Mouse (Mus musculus): ENCODE results near the gene Sctr. TPM values are rescaled to one million over a fixed set of nuclear protein-coding genes. Genes with fewer than 3 reads are reported as not detected.
A peak's percentile ranks its signal among the peaks of the same experiment; 100 is the strongest.

Sctr gene
- polyA plus RNA-seq, 1 experiment from 2014 or later: 0.76 TPM

DNA sequence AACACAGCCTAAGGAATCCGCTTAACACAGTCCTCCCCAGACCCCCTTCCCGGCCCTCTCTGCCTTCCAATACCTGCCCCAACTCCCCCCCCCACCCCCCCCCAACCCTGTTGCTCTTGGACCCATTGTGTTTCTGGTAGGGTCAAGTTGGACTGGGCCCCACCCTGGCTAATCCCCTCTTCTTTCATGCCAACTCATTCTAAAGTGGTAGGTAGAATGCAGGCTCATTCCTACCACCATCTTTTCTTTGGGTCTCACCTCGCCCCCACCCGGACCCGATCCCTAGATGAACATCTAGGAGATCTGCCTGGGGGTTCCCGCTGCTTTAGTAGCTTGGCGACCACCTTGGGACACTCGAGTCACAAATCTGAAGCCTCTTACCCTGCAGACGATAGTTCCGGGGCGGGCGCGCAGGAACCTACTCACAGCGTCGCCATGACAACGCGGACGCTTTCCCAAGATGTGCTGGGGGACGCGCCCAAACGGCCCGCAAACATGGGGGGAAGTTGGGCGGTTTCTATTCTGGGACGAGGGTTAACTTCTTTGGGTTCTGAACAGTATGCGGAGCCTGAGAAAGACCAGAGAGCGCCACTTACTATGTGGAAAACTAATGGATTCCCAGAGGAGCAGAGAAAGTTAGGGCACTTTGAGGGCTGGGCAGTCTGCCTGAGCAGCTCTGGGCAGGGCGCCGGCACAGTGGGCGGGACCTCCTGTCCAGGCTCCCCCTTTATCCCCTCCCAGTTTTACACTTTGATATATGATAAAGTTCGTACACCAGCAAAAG, 9.7 kb upstream of the Sctr start, which contains the start of gene Cfap221:
Gene Cfap221 (minus strand): TSS at position 437 of the 784 bp plus-strand sequence.
- peak; percentile 91 for ATAC-seq
- H3K9ac ChIP-seq (ENCODE audit: low read depth, low read length): peak within 1 kb of the TSS; percentile 50
- no peaks in the 10 kb centered on the region for H3K9me3 ChIP-seq (ENCODE audit: control insufficient read depth, low read length)
- peak within 1 kb of the TSS; percentile 87 for H3K4me2 ChIP-seq (ENCODE audit: low read length)
- H3K27me3 ChIP-seq (replicated peaks; ENCODE audit: control insufficient read depth, insufficient read depth, low read length): no peaks in the 10 kb centered on the region
- H3K4me3 ChIP-seq (ENCODE audit: low read length): peak within 1 kb of the TSS; percentile 47
- H3K36me3 ChIP-seq (ENCODE audit: control insufficient read depth, insufficient read depth, low read length): no peaks in the 10 kb centered on the region
- H3K27ac ChIP-seq (ENCODE audit: low read depth, low read length): no peak within 1 kb of the TSS
- WGBS: 6% methylated on average over 30 of the region's 30 CpGs
- H3K4me1 ChIP-seq (ENCODE audit: control insufficient read depth, insufficient read depth, low read depth, low read length): no peaks in the 10 kb centered on the region; the same call in 1 of the 2 replicates

DNA sequence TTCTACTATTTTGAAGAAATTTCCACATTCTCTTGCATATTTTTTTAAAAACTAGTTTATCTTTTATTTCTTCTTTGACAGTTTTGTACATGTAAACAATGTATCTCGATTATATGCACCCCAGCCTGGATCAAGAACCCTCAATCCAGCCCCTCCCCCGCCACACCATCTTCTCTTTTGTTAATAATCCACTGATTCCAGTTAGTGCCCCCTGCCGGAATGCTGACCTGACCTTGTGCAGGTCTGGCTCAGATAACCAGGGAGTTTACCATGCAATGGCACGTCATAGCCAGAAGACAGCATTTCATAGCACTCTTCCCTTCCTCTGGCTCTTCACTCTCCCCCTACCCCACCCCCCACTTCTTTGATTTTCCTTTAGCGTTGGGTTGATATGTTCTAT, 9.1 kb upstream of the Sctr start:
- no peaks in the 10 kb centered on the region for H3K9me3 ChIP-seq (ENCODE audit: control insufficient read depth, low read length)
- H3K4me2 ChIP-seq (ENCODE audit: low read length): peak overlapping the region; percentile 87
- H3K36me3 ChIP-seq (ENCODE audit: control insufficient read depth, insufficient read depth, low read length): no peaks in the 10 kb centered on the region
- H3K27me3 ChIP-seq (replicated peaks; ENCODE audit: control insufficient read depth, insufficient read depth, low read length): no peaks in the 10 kb centered on the region
- H3K4me1 ChIP-seq (ENCODE audit: control insufficient read depth, insufficient read depth, low read depth, low read length): no peaks in the 10 kb centered on the region; the same call in 1 of the 2 replicates
- 27% methylated on average over 5 of the region's 5 CpGs for WGBS
- H3K27ac ChIP-seq (ENCODE audit: low read depth, low read length): no peak overlapping the region
- peak overlapping the region; percentile 47 for H3K4me3 ChIP-seq (ENCODE audit: low read length)
- no peak for ATAC-seq
- no peak overlapping the region for H3K9ac ChIP-seq (ENCODE audit: low read depth, low read length)

GRCm38 (mm10) chr1:120007851-120008588, 1.3 kb downstream of the Sctr start:
- Histone ChIP-seq H3K4me2 (ENCODE audit: low read length) (peak overlapping the region; percentile 82), H3K36me3 (ENCODE audit: control insufficient read depth, insufficient read depth, low read length) (no peaks in the 10 kb centered on the region), H3K9me3 (ENCODE audit: control insufficient read depth, low read length) (no peaks in the 10 kb centered on the region), H3K4me3 (ENCODE audit: low read length) (peak overlapping the region; percentile 45), H3K4me1 (ENCODE audit: control insufficient read depth, insufficient read depth, low read depth, low read length) (peaks cover 16% of the 10 kb centered on the region), H3K27me3 (replicated peaks; ENCODE audit: control insufficient read depth, insufficient read depth, low read length) (peaks cover 11% of the 10 kb centered on the region), H3K9ac (ENCODE audit: low read depth, low read length) (no peak overlapping the region; the same call in 1 of the 2 replicates), H3K27ac (ENCODE audit: low read depth, low read length) (no peak overlapping the region; the same call in 1 of the 2 replicates)
- 23% methylated on average over 11 of the region's 11 CpGs for WGBS
- peak; percentile 25; the same call in 1 of the 2 replicates for ATAC-seq

- Histone ChIP-seq H3K36me3 (ENCODE audit: control insufficient read depth, insufficient read depth, low read length) (no peaks in the 10 kb centered on the region), H3K27me3 (replicated peaks; ENCODE audit: control insufficient read depth, insufficient read depth, low read length) (peaks cover 7% of the 10 kb centered on the region), H3K4me1 (ENCODE audit: control insufficient read depth, insufficient read depth, low read depth, low read length) (peaks cover 7% of the 10 kb centered on the region), H3K27ac (ENCODE audit: low read depth, low read length) (no peak overlapping the region), H3K9ac (ENCODE audit: low read depth, low read length) (no peak overlapping the region), H3K4me2 (ENCODE audit: low read length) (no peak overlapping the region), H3K4me3 (ENCODE audit: low read length) (no peak overlapping the region), H3K9me3 (ENCODE audit: control insufficient read depth, low read length) (no peaks in the 10 kb centered on the region)
- ATAC-seq: no peak
- 79% methylated on average over 12 of the region's 12 CpGs for WGBS
These were observed 5.9 kb downstream of the Sctr start for GRCm38 (mm10) chr1:120012638-120013037.

DNA sequence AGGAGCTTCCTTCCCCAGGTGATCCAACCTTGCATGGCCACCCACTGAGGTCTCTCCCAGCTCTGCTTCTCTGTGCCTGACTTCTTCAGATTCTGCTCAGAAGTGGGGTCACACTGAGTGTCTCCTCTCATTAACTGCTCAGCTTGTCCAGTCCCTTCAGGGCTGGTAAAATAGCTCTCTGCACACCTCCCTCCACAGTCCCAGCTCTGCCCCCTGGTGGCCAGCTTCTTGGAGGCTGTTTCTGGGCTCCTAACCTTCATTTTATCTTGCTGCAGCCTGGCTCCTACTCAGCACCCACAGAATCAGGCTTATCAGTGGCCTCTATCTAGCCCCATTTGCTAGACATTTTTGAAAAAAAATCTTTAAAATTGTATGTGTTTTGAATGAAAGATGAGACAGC, 6.4 kb downstream of the Sctr start:
- no peak overlapping the region for H3K4me3 ChIP-seq (ENCODE audit: low read length)
- H3K9ac ChIP-seq (ENCODE audit: low read depth, low read length): no peak overlapping the region
- H3K36me3 ChIP-seq (ENCODE audit: control insufficient read depth, insufficient read depth, low read length): no peaks in the 10 kb centered on the region
- no peak overlapping the region for H3K27ac ChIP-seq (ENCODE audit: low read depth, low read length)
- no peaks in the 10 kb centered on the region for H3K9me3 ChIP-seq (ENCODE audit: control insufficient read depth, low read length)
- peaks cover 3% of the 10 kb centered on the region; the same call in 1 of the 2 replicates for H3K4me1 ChIP-seq (ENCODE audit: control insufficient read depth, insufficient read depth, low read depth, low read length)
- H3K27me3 ChIP-seq (replicated peaks; ENCODE audit: control insufficient read depth, insufficient read depth, low read length): peaks cover 2% of the 10 kb centered on the region; the same call in 1 of the 2 replicates
- no peak overlapping the region for H3K4me2 ChIP-seq (ENCODE audit: low read length)
- ATAC-seq: peak; percentile 48; the same call in 1 of the 2 replicates

DNA sequence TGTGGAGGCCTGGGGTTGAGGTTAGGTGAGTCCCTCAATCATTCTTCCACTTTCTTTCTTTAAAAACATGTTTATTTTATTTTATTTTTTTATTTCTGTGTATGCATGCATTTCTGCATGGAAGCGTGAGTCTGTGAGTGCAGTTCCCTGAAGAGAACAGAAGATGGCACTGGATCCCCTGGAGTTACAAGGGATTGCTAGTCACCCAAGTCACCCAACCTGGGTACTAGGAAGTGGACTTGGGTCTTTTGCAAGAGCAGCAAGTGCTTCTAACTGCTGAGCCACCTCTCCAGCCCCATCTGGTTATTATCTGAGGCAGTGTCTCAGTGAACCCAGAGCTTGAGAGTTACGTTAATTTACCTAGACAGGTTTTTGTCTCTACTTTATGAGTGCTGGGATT, 9.5 kb downstream of the Sctr start:
- Histone ChIP-seq H3K36me3 (ENCODE audit: control insufficient read depth, insufficient read depth, low read length) (no peaks in the 10 kb centered on the region), H3K27me3 (replicated peaks; ENCODE audit: control insufficient read depth, insufficient read depth, low read length) (no peaks in the 10 kb centered on the region), H3K9ac (ENCODE audit: low read depth, low read length) (no peak overlapping the region), H3K4me3 (ENCODE audit: low read length) (no peak overlapping the region), H3K9me3 (ENCODE audit: control insufficient read depth, low read length) (no peaks in the 10 kb centered on the region), H3K27ac (ENCODE audit: low read depth, low read length) (no peak overlapping the region), H3K4me1 (ENCODE audit: control insufficient read depth, insufficient read depth, low read depth, low read length) (no peaks in the 10 kb centered on the region), H3K4me2 (ENCODE audit: low read length) (no peak overlapping the region)
- 83% methylated on average over 2 of the region's 2 CpGs for WGBS
- no peak for ATAC-seq

- Histone ChIP-seq H3K4me3 (ENCODE audit: low read length) (no peak overlapping the region), H3K27me3 (replicated peaks; ENCODE audit: control insufficient read depth, insufficient read depth, low read length) (no peaks in the 10 kb centered on the region), H3K4me1 (ENCODE audit: control insufficient read depth, insufficient read depth, low read depth, low read length) (no peaks in the 10 kb centered on the region), H3K9me3 (ENCODE audit: control insufficient read depth, low read length) (no peaks in the 10 kb centered on the region), H3K9ac (ENCODE audit: low read depth, low read length) (no peak overlapping the region), H3K36me3 (ENCODE audit: control insufficient read depth, insufficient read depth, low read length) (no peaks in the 10 kb centered on the region), H3K27ac (ENCODE audit: low read depth, low read length) (no peak overlapping the region), H3K4me2 (ENCODE audit: low read length) (no peak overlapping the region)
- WGBS: 57% methylated on average over 3 of the region's 3 CpGs
- no peak for ATAC-seq
These were observed 12.2 kb downstream of the Sctr start for GRCm38 (mm10) chr1:120018900-120019299.

- no peaks in the 10 kb centered on the region for H3K9me3 ChIP-seq (ENCODE audit: control insufficient read depth, low read length)
- no peaks in the 10 kb centered on the region for H3K27me3 ChIP-seq (replicated peaks; ENCODE audit: control insufficient read depth, insufficient read depth, low read length)
- H3K27ac ChIP-seq (ENCODE audit: low read depth, low read length): no peak overlapping the region
- no peak for ATAC-seq
- no peak overlapping the region for H3K9ac ChIP-seq (ENCODE audit: low read depth, low read length)
- no peaks in the 10 kb centered on the region for H3K4me1 ChIP-seq (ENCODE audit: control insufficient read depth, insufficient read depth, low read depth, low read length)
- H3K4me3 ChIP-seq (ENCODE audit: low read length): no peak overlapping the region
- no peak overlapping the region for H3K4me2 ChIP-seq (ENCODE audit: low read length)
- WGBS: 93% methylated on average over 12 of the region's 12 CpGs
- H3K36me3 ChIP-seq (ENCODE audit: control insufficient read depth, insufficient read depth, low read length): no peaks in the 10 kb centered on the region
These were observed 12.7 kb downstream of the Sctr start for GRCm38 (mm10) chr1:120019428-120019827.

DNA sequence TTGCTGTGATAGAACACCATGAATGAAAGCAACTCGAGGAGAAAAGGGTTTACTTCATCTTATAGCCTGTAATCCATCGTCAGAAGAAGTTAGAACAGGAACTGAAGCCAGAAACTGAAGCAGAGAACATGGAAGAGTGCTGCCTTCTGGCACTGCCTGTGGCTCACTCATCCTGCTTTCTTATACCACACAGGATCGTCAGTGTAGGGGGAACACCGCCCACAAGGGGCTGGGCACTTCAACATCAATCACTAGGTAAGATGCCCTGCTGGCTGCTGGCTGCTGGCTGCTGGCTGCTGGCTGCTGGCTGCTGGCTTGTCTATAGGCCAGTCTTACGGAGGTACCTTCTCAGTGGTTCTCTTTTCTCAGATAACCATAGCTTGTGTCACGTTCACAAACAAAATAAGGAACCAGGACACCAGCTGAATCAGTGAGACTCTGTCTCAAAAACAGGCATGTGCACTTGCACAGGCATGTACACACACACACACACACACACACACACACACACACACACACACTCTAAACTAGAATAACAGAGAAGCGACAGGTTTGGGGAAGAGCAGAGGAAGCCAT, 13.7 kb downstream of the Sctr start:
- H3K9ac ChIP-seq (ENCODE audit: low read depth, low read length): no peak overlapping the region
- ATAC-seq: no peak
- H3K27me3 ChIP-seq (replicated peaks; ENCODE audit: control insufficient read depth, insufficient read depth, low read length): no peaks in the 10 kb centered on the region
- H3K27ac ChIP-seq (ENCODE audit: low read depth, low read length): no peak overlapping the region
- no peaks in the 10 kb centered on the region for H3K36me3 ChIP-seq (ENCODE audit: control insufficient read depth, insufficient read depth, low read length)
- H3K4me2 ChIP-seq (ENCODE audit: low read length): no peak overlapping the region
- WGBS: 75% methylated on average over 7 of the region's 7 CpGs
- no peaks in the 10 kb centered on the region for H3K9me3 ChIP-seq (ENCODE audit: control insufficient read depth, low read length)
- H3K4me1 ChIP-seq (ENCODE audit: control insufficient read depth, insufficient read depth, low read depth, low read length): no peaks in the 10 kb centered on the region
- H3K4me3 ChIP-seq (ENCODE audit: low read length): no peak overlapping the region
